Mouse (Mus musculus) urinary bladder, postnatal 14 days (tissue): ENCODE data around the gene Plppr1.

Experiments used
- DNase-seq: peaks from one replicate; pipeline ENCODE4 v3.0.0; 2021; ENCODE audit warnings: low spot score

Gene Plppr1

GRCm38 (mm10) chr4:49118842-49119241 is 59.8 kb downstream of the Plppr1 start:
- DNase-seq = no peak

- DNase-seq = no peak
Observed at GRCm38 (mm10) chr4:49144798-49145197, 85.7 kb downstream of the Plppr1 start.

- no peak for DNase-seq
Observed at GRCm38 (mm10) chr4:49148775-49149174, 89.7 kb downstream of the Plppr1 start.

GRCm38 (mm10) chr4:49149251-49149650 is 90.2 kb downstream of the Plppr1 start:
- DNase-seq = no peak

GRCm38 (mm10) chr4:49153849-49154248 is 94.8 kb downstream of the Plppr1 start:
- peak; percentile 54 for DNase-seq

GRCm38 (mm10) chr4:49156781-49157180 is 97.7 kb downstream of the Plppr1 start:
- no peak for DNase-seq

GRCm38 (mm10) chr4:49163285-49163684 is 104.2 kb downstream of the Plppr1 start:
- DNase-seq = no peak

GRCm38 (mm10) chr4:49166391-49166790 is 107.3 kb downstream of the Plppr1 start:
- DNase-seq = no peak

- no peak for DNase-seq
Observed at GRCm38 (mm10) chr4:49167030-49167429, 108.0 kb downstream of the Plppr1 start.

GRCm38 (mm10) chr4:49169498-49169897 is 110.4 kb downstream of the Plppr1 start:
- peak; percentile 58 for DNase-seq

- no peak for DNase-seq
Observed at GRCm38 (mm10) chr4:49178101-49178500, 119.0 kb downstream of the Plppr1 start.

GRCm38 (mm10) chr4:49178891-49179290 is 119.8 kb downstream of the Plppr1 start:
- no peak for DNase-seq

- DNase-seq = no peak
Observed at GRCm38 (mm10) chr4:49179471-49180181, 120.6 kb downstream of the Plppr1 start.

- DNase-seq = no peak
Observed at GRCm38 (mm10) chr4:49189991-49190526, 131.0 kb downstream of the Plppr1 start.

GRCm38 (mm10) chr4:49197125-49197747 is 138.2 kb downstream of the Plppr1 start:
- peak; percentile 47 for DNase-seq

- DNase-seq = no peak
Observed at GRCm38 (mm10) chr4:49210457-49210856, 151.4 kb downstream of the Plppr1 start.

GRCm38 (mm10) chr4:49211582-49211981 is 152.5 kb downstream of the Plppr1 start:
- no peak for DNase-seq

GRCm38 (mm10) chr4:49212616-49213544 is 153.8 kb downstream of the Plppr1 start:
- no peak for DNase-seq

- no peak for DNase-seq
Observed at GRCm38 (mm10) chr4:49214341-49214740, 155.3 kb downstream of the Plppr1 start.

GRCm38 (mm10) chr4:49223501-49223900 is 164.4 kb downstream of the Plppr1 start:
- no peak for DNase-seq

GRCm38 (mm10) chr4:49225021-49225420 is 165.9 kb downstream of the Plppr1 start:
- DNase-seq = peak; percentile 4
